Mouse (Mus musculus): Measurements from ENCODE around the gene Swt1.

DNA sequence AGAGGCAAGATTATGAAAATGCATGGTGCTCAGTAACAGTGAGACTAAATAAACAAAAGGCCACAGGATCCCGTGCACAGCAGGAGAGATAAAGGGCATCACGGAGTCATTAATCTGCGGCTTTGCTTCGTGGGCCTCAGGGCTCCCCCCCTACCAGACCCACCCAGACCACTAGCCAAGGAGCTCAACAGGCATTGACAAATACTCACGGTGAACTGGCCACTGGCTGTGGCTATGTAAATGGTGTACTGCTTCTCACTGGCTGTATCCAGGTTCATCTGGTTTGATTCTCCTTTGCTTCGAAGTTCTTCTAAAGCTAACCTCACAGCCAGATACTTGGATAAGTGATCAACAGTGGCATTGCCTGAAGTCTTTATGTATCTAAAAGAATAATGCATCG is 43.2 kb upstream of the Swt1 start:
- TF ChIP-seq CTCF (IDR thresholded peaks at IDR 0.05; ENCODE audit: borderline replicate concordance, insufficient read depth, low read depth, low read length) (no peak), POLR2A (IDR thresholded peaks at IDR 0.05; ENCODE audit: borderline replicate concordance, insufficient read depth, low read length) (no peak)

Data from cerebellum, adult 2 months (tissue).